Comparison of ENCODE assay signal across 8 mouse cellular contexts in the genomic region with DNA sequence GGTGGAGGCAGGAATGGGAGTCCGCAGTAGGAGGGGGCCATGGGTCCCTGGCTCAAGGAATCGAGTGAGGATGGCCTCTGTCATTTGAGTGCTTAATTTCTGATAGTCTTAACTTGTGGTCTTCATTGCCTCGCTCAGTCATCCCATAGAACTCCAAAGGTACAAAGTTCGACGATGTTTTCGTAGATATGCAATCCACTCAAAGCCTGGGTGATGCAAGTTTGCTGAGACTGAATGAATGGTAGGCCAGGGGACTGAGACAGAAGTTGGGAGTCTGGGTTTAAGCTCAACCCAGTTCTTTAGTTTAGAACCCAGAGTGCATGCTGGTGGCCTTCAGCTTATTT. TPM values are rescaled to one million over a fixed set of nuclear protein-coding genes. Genes with fewer than 3 reads are reported as not detected.
DNase-seq lines count a peak whose midpoint lies in the region; ATAC-seq and TF ChIP-seq lines count a peak whose summit lies in the region.

Ddx28 (minus strand) TSS at position 240 of the 344 bp plus-strand sequence.

- H3K79me3 ChIP-seq in C2C12 (ENCODE audit: low read depth) = peaks cover 12% of the 10 kb centered on the region

- H3K36me3 ChIP-seq in C2C12 (ENCODE audit: control insufficient read depth, insufficient read depth) (peaks cover 15% of the 10 kb centered on the region), macrophage (ENCODE audit: inconsistent target) (no peaks in the 10 kb centered on the region; the same call in 1 of the 2 replicates)
- peaks cover 3% of the 10 kb centered on the region; the same call in 1 of the 2 replicates for H3K36me3 ChIP-seq in embryonic facial prominence, embryonic 11.5 days (replicated peaks; ENCODE audit: control insufficient read depth, insufficient read depth, low read depth, low read length)
- H3K36me3 ChIP-seq in hindbrain, embryonic 15.5 days = peaks cover 12% of the 10 kb centered on the region; the same call in 1 of the 2 replicates

- H3K79me2 ChIP-seq in C2C12 (ENCODE audit: control insufficient read depth, insufficient read depth) (peaks cover 40% of the 10 kb centered on the region), macrophage (ENCODE audit: inconsistent target) (peaks cover 42% of the 10 kb centered on the region)

- H3K4me2 ChIP-seq in embryonic facial prominence, embryonic 11.5 days (ENCODE audit: low read depth, low read length) = peak within 1 kb of the TSS; percentile 94
- H3K4me2 ChIP-seq in hindbrain, embryonic 15.5 days = peak within 1 kb of the TSS; percentile 94

- H3K4me1 ChIP-seq in embryonic facial prominence, embryonic 11.5 days (ENCODE audit: control insufficient read depth, insufficient read depth, low read length) = no peaks in the 10 kb centered on the region
- peaks cover 19% of the 10 kb centered on the region for H3K4me1 ChIP-seq in hindbrain, embryonic 15.5 days (replicated peaks)

- no peak for TF ChIP-seq CTCF in gastrocnemius, adult 2 months (IDR thresholded peaks at IDR 0.05)
- no peak for TF ChIP-seq CTCF in C2C12 (IDR thresholded peaks at IDR 0.05; ENCODE audit: control insufficient read depth, insufficient read depth, insufficient read length)

- H3K4me3 ChIP-seq in gastrocnemius, adult 2 months = peak within 1 kb of the TSS; percentile 93
- H3K4me3 ChIP-seq in C2C12 (ENCODE audit: insufficient read depth, poor library complexity, severe bottlenecking) (peak within 1 kb of the TSS; percentile 89), macrophage (ENCODE audit: inconsistent target) (peak within 1 kb of the TSS; percentile 81)
- H3K4me3 ChIP-seq in embryonic facial prominence, embryonic 11.5 days (ENCODE audit: low read depth, low read length) = peak within 1 kb of the TSS; percentile 97
- H3K4me3 ChIP-seq in hindbrain, embryonic 15.5 days = peak within 1 kb of the TSS; percentile 86

- H3K9me3 ChIP-seq in embryonic facial prominence, embryonic 11.5 days (replicated peaks; ENCODE audit: control insufficient read depth, low read length) = no peaks in the 10 kb centered on the region
- H3K9me3 ChIP-seq in hindbrain, embryonic 15.5 days = no peaks in the 10 kb centered on the region

- 3% methylated on average over 6 of the region's 6 CpGs for WGBS in embryonic facial prominence, embryonic 11.5 days
- WGBS in hindbrain, embryonic 15.5 days = 2% methylated on average over 6 of the region's 6 CpGs
- 4% methylated on average over 6 of the region's 6 CpGs for WGBS in macrophage (ENCODE audit: missing documents)

- peak within 1 kb of the TSS; percentile 88 for H3ac ChIP-seq in C2C12 (ENCODE audit: control insufficient read depth, insufficient read length, low read depth)

- H3K9ac ChIP-seq in embryonic facial prominence, embryonic 11.5 days (replicated peaks; ENCODE audit: low read length) = peak within 1 kb of the TSS; percentile 73
- H3K9ac ChIP-seq in hindbrain, embryonic 15.5 days = peak within 1 kb of the TSS; percentile 88

- H3K27ac ChIP-seq in gastrocnemius, adult 2 months = peak within 1 kb of the TSS; percentile 91
- 0 out of 2 replicates have a peak within 1 kb of the TSS, but pooled peaks have one; percentile 41 for H3K27ac ChIP-seq in embryonic facial prominence, embryonic 11.5 days (replicated peaks; ENCODE audit: low read depth, low read length)
- H3K27ac ChIP-seq in hindbrain, embryonic 15.5 days (replicated peaks) = peak within 1 kb of the TSS; percentile 78
- H3K27ac ChIP-seq in macrophage = peak within 1 kb of the TSS; percentile 70

- intact Hi-C loops in gastrocnemius, adult 2 months (cut with DNase I) = loop anchor here (1.0 to 5.0 kb wide), 2 partner anchors 74 to 110 kb away; partner anchors contain the start of gene Psmb10

- no peak for ATAC-seq in embryonic facial prominence, embryonic 11.5 days (replicated peaks; ENCODE audit: insufficient number of reproducible peaks, low FRiP score, low TSS enrichment, low read depth)
- 0 out of 2 replicates have a peak, but pooled peaks have one; percentile 23 for ATAC-seq in hindbrain, embryonic 15.5 days (ENCODE audit: low FRiP score, low read depth)

- H3K27me3 ChIP-seq in C2C12 (ENCODE audit: control insufficient read depth, insufficient read depth, insufficient read length) = no peaks in the 10 kb centered on the region
- no peaks in the 10 kb centered on the region for H3K27me3 ChIP-seq in embryonic facial prominence, embryonic 11.5 days (ENCODE audit: control insufficient read depth, insufficient read depth, low read length)
- H3K27me3 ChIP-seq in hindbrain, embryonic 15.5 days = no peaks in the 10 kb centered on the region

- no peak for DNase-seq in gastrocnemius, adult 2 months
- DNase-seq in gastrocnemius, postnatal 10 days = no peak
- DNase-seq in embryonic facial prominence, embryonic 11.5 days (ENCODE audit: low spot score) = no peak
- no peak for DNase-seq in urinary bladder, postnatal 4 days (ENCODE audit: low spot score in 2 of 2)
- DNase-seq in kidney, postnatal 4 days = no peak

TF ChIP-seq in C2C12, 6 proteins besides CTCF, POLR2A, EP300 and RAD21:
- no peak for TF ChIP-seq FOSL1 (IDR thresholded peaks at IDR 0.05; ENCODE audit: insufficient read depth, low read length, poor library complexity, severe bottlenecking)
- TF ChIP-seq CEBPB (IDR thresholded peaks at IDR 0.05; ENCODE audit: low read depth) = no peak
- TF ChIP-seq MYOG (IDR thresholded peaks at IDR 0.05; ENCODE audit: control insufficient read depth, extremely low read depth, insufficient read length) = no peak
- TF ChIP-seq USF1 (IDR thresholded peaks at IDR 0.05; ENCODE audit: low read depth) = no peak
- TF ChIP-seq MAX (IDR thresholded peaks at IDR 0.05) = no peak
- TF ChIP-seq MYOD1 (IDR thresholded peaks at IDR 0.05; ENCODE audit: control insufficient read depth, insufficient read length, low read depth) = no peak

RNA-seq across cellular contexts. Expression of gene Ddx28, which starts in this region (rescaled TPM):
- 10 to 100 TPM; 10.4 to 10.7 TPM for total RNA-seq in gastrocnemius, adult 2 months (2021)
- 1 to 10 TPM; 8.0 to 8.4 TPM for total RNA-seq in gastrocnemius, postnatal 10 days (2021)
- polyA plus RNA-seq in C2C12 (2012; fragmentation: generic; extraction: Trizol) = 15.0 TPM
- polyA plus RNA-seq in embryonic facial prominence, embryonic 11.5 days (2014; fragmentation: Nextera tagmentation; extraction: Ambion mirVana) = 18.7 and 20.5 TPM in 2 replicates
- polyA plus RNA-seq in hindbrain, embryonic 15.5 days (2015; fragmentation: Nextera tagmentation; extraction: Ambion mirVana) = 20.0 and 20.9 TPM in 2 replicates
- total RNA-seq in macrophage (2018; cell fraction: chromatin; rRNA removed) = 10 to 100 TPM in 2 of 26 experiments, 1 to 10 TPM in 24; 3.6 to 10.7 (median 6.9) TPM
- 10 to 100 TPM; 14.7 to 22.6 (median 19.5) TPM for total RNA-seq in macrophage (2018; cell fraction: cytosol; rRNA removed)
- 10 to 100 TPM in 24 of 26 experiments, 1 to 10 TPM in 2; 8.5 to 24.3 (median 16.6) TPM for total RNA-seq in macrophage (2018; cell fraction: nucleus; rRNA removed)
- polyA plus RNA-seq in macrophage (2018) = 10.2 to 19.4 TPM (median 15.9 TPM) in 3 replicates

Comparison
In these comparisons a context has a peak if more than half of its experiments do, and no peak if none do; other contexts are left out.
1. H3K27ac ChIP-seq: peak in every context shown above with its lines; median percentile 91 in gastrocnemius, adult 2 months; 78 in hindbrain, embryonic 15.5 days; 70 in macrophage; 41 in embryonic facial prominence, embryonic 11.5 days.